Mouse (Mus musculus): ENCODE measurements around the gene Tmem177.

Gene Tmem177

GRCm38 (mm10) chr1:119889347-119889746 lies 23.7 kb downstream of the Tmem177 start:
- no peak for DNase-seq (ENCODE audit: low spot score)

- DNase-seq (ENCODE audit: low spot score) = no peak
These were observed 26.7 kb downstream of the Tmem177 start for GRCm38 (mm10) chr1:119886320-119886719.

- no peak for DNase-seq (ENCODE audit: low spot score)
These were observed 28.7 kb downstream of the Tmem177 start for GRCm38 (mm10) chr1:119884272-119884671.

- DNase-seq (ENCODE audit: low spot score) = no peak
These were observed 34.1 kb downstream of the Tmem177 start for GRCm38 (mm10) chr1:119878909-119879308.

- DNase-seq (ENCODE audit: low spot score) = no peak
These were observed 35.5 kb downstream of the Tmem177 start for GRCm38 (mm10) chr1:119877469-119877868.

- no peak for DNase-seq (ENCODE audit: low spot score)
These were observed 44.4 kb downstream of the Tmem177 start for GRCm38 (mm10) chr1:119868395-119869161.

GRCm38 (mm10) chr1:119867300-119867699 lies 45.7 kb downstream of the Tmem177 start:
- no peak for DNase-seq (ENCODE audit: low spot score)

GRCm38 (mm10) chr1:119865311-119865710 lies 47.7 kb downstream of the Tmem177 start:
- DNase-seq (ENCODE audit: low spot score) = no peak

GRCm38 (mm10) chr1:119863507-119864296 lies 49.3 kb downstream of the Tmem177 start:
- no peak for DNase-seq (ENCODE audit: low spot score)

- no peak for DNase-seq (ENCODE audit: low spot score)
These were observed 53.4 kb downstream of the Tmem177 start for GRCm38 (mm10) chr1:119859566-119859965.

Data from testis, postnatal 10 days (tissue).